Mouse (Mus musculus) heart, postnatal 0 days (tissue): ENCODE data around the gene Casp7.

Experiments used
- CTCF ChIP-seq: IDR thresholded peaks from 2 replicates; pipeline ENCODE4 v1.5.1; 2016; ENCODE audit warnings: antibody characterized with exemption, control low read depth, low read depth
- EP300 ChIP-seq: IDR thresholded peaks from 2 replicates; pipeline ENCODE4 v1.6.1; 2016; ENCODE audit warnings: antibody characterized with exemption, low read depth

GRCm38 (mm10) chr19:56349295-56349694 is 47.6 kb upstream of the Casp7 start:
- TF ChIP-seq CTCF (peak; percentile 52), EP300 (no peak)
